Mouse (Mus musculus) heart, embryonic 13.5 days (tissue): Measurements from ENCODE around the gene Gm14214. TPM values are rescaled to one million over a fixed set of nuclear protein-coding genes. Genes with fewer than 3 reads are reported as not detected.
A peak's percentile ranks its signal among the peaks of the same experiment; 100 is the strongest.

ENCODE experiments used
- ATAC-seq: fragments of 200-750 bp; cut with Nextera tagmentation; 2 replicates; pipeline ENCODE4 v1.8.0; 2017; ENCODE audit warnings: moderate TSS enrichment; ENCODE audit not compliant: insufficient number of reproducible peaks, low FRiP score, low TSS enrichment; ENCODE audit errors: extremely low read depth
- H3K27ac ChIP-seq: fragments of 300-500 bp; sonication (generic); replicated peaks from 2 replicates; pipeline ENCODE4 v1.5.1; 2015; ENCODE audit warnings: moderate library complexity, mild to moderate bottlenecking, inconsistent platforms
- H3K27me3 ChIP-seq: fragments of 300-500 bp; sonication (generic); replicated peaks from 2 replicates; pipeline ENCODE4 v1.6.1; 2015; ENCODE audit warnings: mild to moderate bottlenecking, inconsistent platforms
- H3K36me3 ChIP-seq: fragments of 300-500 bp; sonication (generic); 2 replicates; pipeline ENCODE4 v1.6.1; 2015; ENCODE audit warnings: mild to moderate bottlenecking, inconsistent platforms
- H3K4me1 ChIP-seq: fragments of 300-500 bp; sonication (generic); 2 replicates; pipeline ENCODE4 v1.6.1; 2015; ENCODE audit warnings: inconsistent platforms
- H3K4me2 ChIP-seq: fragments of 300-500 bp; sonication (generic); 2 replicates; pipeline ENCODE4 v1.6.1; 2015; ENCODE audit warnings: inconsistent platforms, mild to moderate bottlenecking, moderate library complexity
- H3K4me3 ChIP-seq: fragments of 300-500 bp; sonication (generic); 2 replicates; pipeline ENCODE4 v1.5.1; 2015; ENCODE audit warnings: moderate library complexity, mild to moderate bottlenecking, inconsistent platforms
- H3K9ac ChIP-seq: fragments of 300-500 bp; sonication (generic); 2 replicates; pipeline ENCODE4 v1.6.1; 2015; ENCODE audit warnings: inconsistent platforms, mild to moderate bottlenecking, moderate library complexity
- H3K9me3 ChIP-seq: fragments of 300-500 bp; sonication (generic); 2 replicates; pipeline ENCODE4 v1.6.1; 2016; ENCODE audit warnings: inconsistent platforms
- WGBS: fragments of 180-500 bp; shearing (Covaris S2); methylation state at CpG from one replicate; pipeline ENCODE4 v1.1.7; 2015; ENCODE audit warnings: mixed read lengths; 5-methylcytosine and 5-hydroxymethylcytosine counted together
- polyA plus RNA-seq: library from polyadenylated mRNA; unstranded; fragments of >200 nt; fragmentation: Nextera tagmentation; extraction: Ambion mirVana; gene quantifications from 2 replicates; pipeline ENCODE4 v1.2.1, GENCODE M21; 2015

Gm14214 gene
- polyA plus RNA-seq, 1 experiment from 2014 or later: not detected

DNA sequence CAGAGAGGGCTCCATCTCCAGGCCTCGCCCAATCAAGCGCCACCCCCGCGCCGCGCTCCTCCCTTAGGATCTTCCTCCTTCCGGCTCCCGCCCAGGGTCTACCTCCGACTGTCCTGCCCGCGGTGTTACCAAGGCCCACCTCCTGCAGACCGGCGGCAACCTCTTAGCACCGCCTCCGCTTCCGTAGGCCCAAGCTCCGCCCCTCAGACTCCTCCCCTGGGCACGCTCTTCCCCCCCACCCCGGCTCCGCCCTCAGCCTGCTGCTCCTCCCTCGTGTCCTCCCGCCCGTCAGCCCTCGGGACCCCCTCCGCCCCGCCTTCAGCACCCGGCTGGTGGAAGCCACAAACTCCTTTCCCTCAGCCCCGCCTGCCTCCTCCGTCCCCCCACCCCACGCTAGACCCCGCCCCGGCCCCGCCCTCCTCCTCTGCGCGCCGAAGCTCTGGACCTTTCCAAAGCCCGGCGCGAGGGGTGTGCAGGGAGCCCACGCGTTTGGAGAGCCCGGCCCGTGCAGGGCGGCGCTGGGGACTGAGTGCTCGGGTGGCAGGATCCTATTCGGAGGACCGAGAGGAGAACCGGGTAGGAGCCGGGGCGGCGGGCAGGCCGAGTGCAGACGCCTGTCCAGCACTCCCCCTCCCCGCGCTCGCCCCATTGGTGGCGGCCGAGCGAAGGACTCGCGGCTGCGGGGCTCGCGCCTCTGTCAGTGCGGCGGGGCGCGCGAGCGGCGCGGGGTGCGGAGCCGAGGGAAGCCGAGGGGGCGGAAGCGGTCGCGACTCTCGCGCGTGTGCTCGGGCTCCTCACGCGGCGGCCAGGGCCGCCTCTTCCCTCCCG lies 21.0 kb upstream of the Gm14214 start, which contains the start of the genes Raly and a:
Raly (plus strand) TSS at position 441 of the 828 bp plus-strand sequence.
a (plus strand) TSS at position 747 of the 828 bp plus-strand sequence.
- Histone ChIP-seq H3K36me3 (no peaks in the 10 kb centered on the region; the same call in 1 of the 2 replicates), H3K4me1 (peaks cover 53% of the 10 kb centered on the region), H3K27me3 (no peaks in the 10 kb centered on the region), H3K27ac (peak within 1 kb of the TSS; percentile 99), H3K4me2 (peak within 1 kb of the TSS; percentile 95), H3K9ac (peak within 1 kb of the TSS; percentile 91), H3K4me3 (peak within 1 kb of the TSS; percentile 97), H3K9me3 (no peaks in the 10 kb centered on the region)
- under 1% methylated on average over 79 of the region's 89 CpGs for WGBS
- peak; percentile 94 for ATAC-seq

DNA sequence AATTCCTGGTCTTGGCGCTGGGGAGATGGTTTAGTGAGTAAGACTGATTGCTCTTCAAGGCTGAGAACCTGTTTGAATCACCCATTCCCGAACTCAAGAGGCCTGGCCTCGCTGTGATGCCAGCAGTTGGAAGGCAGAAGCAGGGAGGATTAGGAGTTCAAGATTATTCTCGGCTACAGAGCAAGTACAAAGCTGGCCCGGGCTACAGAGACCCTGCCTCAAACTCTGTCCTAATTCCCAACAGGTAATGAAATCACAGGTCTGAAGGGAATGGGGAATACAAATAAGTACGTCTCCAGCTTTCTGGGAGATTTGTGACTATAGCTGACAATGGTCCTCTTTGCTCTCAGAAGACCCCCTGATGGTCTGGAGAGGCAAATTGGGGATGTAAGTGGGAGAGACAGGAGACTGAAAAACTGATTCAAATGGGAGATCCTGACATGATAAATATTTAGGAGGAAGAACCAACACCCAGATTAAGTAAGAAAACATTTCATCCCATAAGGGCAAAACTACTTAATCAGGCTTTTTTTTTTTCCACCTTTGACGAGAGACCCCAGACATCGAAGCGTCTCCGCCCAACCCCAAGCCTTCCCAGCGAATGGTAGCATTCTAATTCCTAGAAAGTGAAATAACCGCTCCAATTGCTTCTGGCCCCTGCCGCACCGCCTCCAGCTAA lies 20.3 kb upstream of the Gm14214 start:
- peak overlapping the region; percentile 43 for H3K27ac ChIP-seq
- peaks cover 51% of the 10 kb centered on the region for H3K4me1 ChIP-seq
- H3K4me3 ChIP-seq: peak overlapping the region; percentile 97
- ATAC-seq: no peak
- no peaks in the 10 kb centered on the region for H3K27me3 ChIP-seq
- H3K4me2 ChIP-seq: peak overlapping the region; percentile 95
- H3K9ac ChIP-seq: peak overlapping the region; percentile 66
- no peaks in the 10 kb centered on the region; the same call in 1 of the 2 replicates for H3K36me3 ChIP-seq
- 7% methylated on average over 14 of the region's 14 CpGs for WGBS
- H3K9me3 ChIP-seq: no peaks in the 10 kb centered on the region

DNA sequence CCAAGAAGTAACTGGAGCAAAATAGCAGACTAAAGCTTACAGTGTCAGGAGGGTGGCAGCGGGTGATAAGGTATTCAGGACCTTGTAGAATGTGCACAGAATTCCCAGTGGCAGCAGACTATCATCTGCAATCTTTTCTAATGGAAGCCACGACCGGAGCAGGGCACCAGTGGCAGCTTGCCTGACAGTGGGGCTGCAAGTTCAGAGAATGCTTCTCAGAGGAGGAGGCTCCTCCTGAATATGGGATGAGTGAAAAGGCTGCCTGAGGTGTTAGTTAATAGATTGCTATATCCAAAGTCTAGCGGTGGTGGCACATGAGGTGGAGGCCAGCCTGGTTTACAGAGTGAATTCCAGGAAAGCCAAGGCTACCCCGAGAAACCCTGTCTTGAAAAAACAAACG lies 19.6 kb upstream of the Gm14214 start:
- 59% methylated on average over 6 of the region's 6 CpGs for WGBS
- no peak overlapping the region for H3K4me3 ChIP-seq
- peaks cover 43% of the 10 kb centered on the region for H3K4me1 ChIP-seq
- no peak overlapping the region for H3K27ac ChIP-seq
- H3K9me3 ChIP-seq: no peaks in the 10 kb centered on the region
- H3K36me3 ChIP-seq: no peaks in the 10 kb centered on the region; the same call in 1 of the 2 replicates
- peak overlapping the region; percentile 95 for H3K4me2 ChIP-seq
- H3K27me3 ChIP-seq: no peaks in the 10 kb centered on the region
- no peak for ATAC-seq
- H3K9ac ChIP-seq: no peak overlapping the region

DNA sequence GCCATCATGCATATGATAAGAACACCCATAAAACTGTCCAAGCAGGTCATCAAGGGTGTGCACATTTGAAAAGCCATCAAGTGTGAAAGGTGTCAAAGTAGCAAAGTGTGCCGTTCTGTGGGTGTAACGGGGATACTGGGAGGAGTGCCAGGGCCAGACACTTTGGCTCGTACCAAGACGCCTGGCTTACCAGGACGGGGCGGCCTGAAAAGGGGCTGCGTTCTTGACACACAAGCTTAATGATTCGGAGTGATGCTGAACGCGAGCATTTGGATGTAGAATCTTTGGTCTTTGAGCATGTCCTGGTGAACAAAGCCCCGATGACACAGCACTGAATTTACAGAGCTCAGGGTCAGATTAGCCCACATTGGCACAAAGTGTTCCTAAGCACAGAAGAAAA lies 16.9 kb upstream of the Gm14214 start:
- ATAC-seq: no peak
- Histone ChIP-seq H3K9me3 (no peaks in the 10 kb centered on the region), H3K4me1 (peaks cover 22% of the 10 kb centered on the region), H3K27ac (no peak overlapping the region), H3K9ac (no peak overlapping the region), H3K27me3 (no peaks in the 10 kb centered on the region), H3K4me2 (no peak overlapping the region), H3K4me3 (no peak overlapping the region), H3K36me3 (no peaks in the 10 kb centered on the region)
- 74% methylated on average over 11 of the region's 11 CpGs for WGBS

DNA sequence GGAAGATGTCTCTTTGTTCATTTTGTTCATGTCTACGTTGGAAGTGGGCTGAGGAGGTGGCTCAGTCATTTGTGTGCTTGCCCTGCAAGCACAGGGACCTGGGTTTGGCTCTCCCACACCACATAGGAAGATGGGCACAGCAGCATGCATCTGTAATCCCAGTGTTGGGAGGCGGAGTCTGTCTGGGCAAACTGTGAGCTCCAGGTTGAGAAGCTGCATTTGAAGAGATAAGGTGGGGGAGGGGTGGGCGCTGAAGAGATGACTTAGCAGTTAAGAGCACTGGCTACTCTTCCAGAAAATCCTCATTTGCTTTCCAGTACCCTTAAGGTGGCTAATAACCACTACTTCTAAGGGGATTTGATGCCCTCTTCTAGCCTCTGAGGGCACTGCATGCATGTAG lies 16.4 kb upstream of the Gm14214 start:
- 36% methylated on average over 3 of the region's 3 CpGs for WGBS
- no peak overlapping the region for H3K9ac ChIP-seq
- no peak overlapping the region for H3K4me2 ChIP-seq
- H3K4me3 ChIP-seq: no peak overlapping the region
- H3K36me3 ChIP-seq: no peaks in the 10 kb centered on the region
- no peak overlapping the region for H3K27ac ChIP-seq
- no peak for ATAC-seq
- H3K27me3 ChIP-seq: no peaks in the 10 kb centered on the region
- no peaks in the 10 kb centered on the region for H3K9me3 ChIP-seq
- H3K4me1 ChIP-seq: peaks cover 22% of the 10 kb centered on the region

DNA sequence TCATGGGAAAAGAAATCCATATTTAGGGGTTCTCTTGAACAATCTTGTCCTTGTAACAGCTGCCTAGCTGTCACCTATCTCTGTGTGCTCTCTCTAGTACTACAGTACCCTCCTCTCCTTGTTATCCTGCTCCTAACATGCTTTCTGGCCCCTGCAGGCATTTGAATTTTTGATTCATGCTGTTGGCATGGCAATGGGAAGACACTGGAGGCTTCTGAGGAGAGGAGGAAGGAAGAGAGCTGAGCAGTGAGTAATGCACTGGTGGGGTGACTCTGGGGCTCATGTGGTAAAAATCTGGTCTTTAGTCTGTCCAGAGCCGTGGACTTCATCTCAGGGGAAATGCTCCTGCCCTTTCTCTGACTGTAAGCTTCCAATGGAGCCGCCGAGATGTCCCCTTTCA lies 15.5 kb upstream of the Gm14214 start:
- no peaks in the 10 kb centered on the region for H3K9me3 ChIP-seq
- no peak overlapping the region for H3K4me3 ChIP-seq
- no peaks in the 10 kb centered on the region for H3K36me3 ChIP-seq
- WGBS: 51% methylated on average over 3 of the region's 3 CpGs
- no peak overlapping the region for H3K27ac ChIP-seq
- H3K4me2 ChIP-seq: no peak overlapping the region
- H3K4me1 ChIP-seq: peaks cover 22% of the 10 kb centered on the region
- no peaks in the 10 kb centered on the region for H3K27me3 ChIP-seq
- H3K9ac ChIP-seq: no peak overlapping the region
- no peak for ATAC-seq

DNA sequence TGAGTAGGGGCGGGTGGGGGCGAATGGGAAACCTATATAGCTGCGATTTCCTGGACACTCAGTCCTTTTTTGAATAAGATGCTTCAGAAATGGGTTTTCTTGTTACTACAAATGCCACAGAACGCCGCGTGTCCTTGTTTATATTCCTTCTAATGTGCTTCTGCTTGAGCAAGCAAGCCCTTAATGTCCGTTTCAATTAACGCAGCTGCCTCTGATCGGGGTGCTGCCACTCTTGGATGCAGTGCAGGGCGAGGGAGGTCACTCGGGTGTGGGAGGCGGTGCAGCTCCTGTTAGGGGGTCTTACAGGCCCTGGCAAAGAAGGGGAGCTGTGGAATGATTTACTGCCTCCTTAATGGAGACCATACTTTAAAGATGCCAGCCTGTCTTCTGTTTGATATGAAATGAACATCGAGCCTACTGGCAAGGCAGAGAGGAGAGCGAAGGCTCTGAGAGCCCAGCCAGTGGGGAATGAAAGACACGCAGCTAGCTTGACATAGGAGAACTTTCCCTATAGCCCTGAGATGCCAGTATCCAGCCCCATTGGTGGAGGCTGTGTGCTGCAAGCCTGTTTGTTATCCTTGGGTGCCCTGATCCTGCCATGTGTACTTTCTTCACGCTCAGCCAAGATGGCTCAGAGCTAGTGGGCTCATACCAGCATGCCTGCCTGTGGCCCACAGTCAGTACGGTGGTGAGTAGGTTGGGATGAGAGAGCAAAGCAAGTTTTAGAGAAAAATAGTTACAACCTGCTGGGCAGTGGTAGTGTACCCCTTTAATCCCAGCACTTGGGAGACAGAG lies 13.2 kb upstream of the Gm14214 start:
- Histone ChIP-seq H3K4me1 (peaks cover 15% of the 10 kb centered on the region), H3K36me3 (no peaks in the 10 kb centered on the region), H3K4me2 (no peak overlapping the region), H3K27me3 (no peaks in the 10 kb centered on the region), H3K9ac (no peak overlapping the region), H3K9me3 (no peaks in the 10 kb centered on the region), H3K4me3 (no peak overlapping the region), H3K27ac (no peak overlapping the region)
- 75% methylated on average over 17 of the region's 17 CpGs for WGBS
- ATAC-seq: no peak

DNA sequence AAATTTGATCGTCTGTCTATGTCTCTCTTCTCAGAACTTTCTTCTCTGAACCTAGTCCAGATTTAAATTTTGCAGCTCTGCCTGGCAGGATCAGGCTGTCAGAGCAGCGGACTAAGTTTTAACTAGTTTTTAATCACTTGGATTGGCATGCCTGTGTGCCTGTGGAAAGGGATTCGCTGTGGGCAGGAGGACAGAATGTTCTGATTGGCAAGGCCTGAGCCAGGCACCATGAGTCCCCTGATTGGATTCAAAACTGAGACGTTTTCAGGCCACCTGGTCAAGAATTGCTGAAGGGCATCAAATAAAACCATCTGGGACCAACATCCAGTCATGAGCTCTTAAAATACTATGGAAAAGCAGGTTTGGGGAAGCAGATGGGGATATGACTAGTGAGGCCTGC lies 12.5 kb upstream of the Gm14214 start:
- Histone ChIP-seq H3K27me3 (no peaks in the 10 kb centered on the region), H3K36me3 (no peaks in the 10 kb centered on the region), H3K9ac (no peak overlapping the region), H3K27ac (no peak overlapping the region), H3K4me1 (peaks cover 15% of the 10 kb centered on the region), H3K4me2 (no peak overlapping the region), H3K9me3 (no peaks in the 10 kb centered on the region), H3K4me3 (no peak overlapping the region)
- ATAC-seq: no peak
- WGBS: 71% methylated on average over 4 of the region's 4 CpGs

DNA sequence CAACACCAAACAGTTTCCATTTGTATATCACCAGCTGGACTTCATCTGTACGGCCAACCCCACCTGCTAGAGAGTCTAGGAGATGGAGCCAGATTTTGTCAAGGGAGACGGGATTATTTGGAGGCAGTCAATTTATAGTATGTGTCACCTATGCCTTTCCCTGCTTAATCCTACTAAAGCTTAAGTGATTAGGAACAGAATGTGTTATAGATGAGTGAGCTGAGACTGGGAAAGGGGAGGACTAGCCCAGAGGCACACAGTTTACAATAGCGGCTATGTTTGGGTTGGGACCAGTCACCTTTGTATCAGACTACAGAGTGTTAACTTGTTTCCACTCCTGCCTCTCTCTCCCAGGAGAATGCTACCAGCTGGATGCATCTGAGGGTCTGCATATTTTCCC lies 9.8 kb upstream of the Gm14214 start:
- Histone ChIP-seq H3K27ac (no peak overlapping the region), H3K4me1 (peaks cover 5% of the 10 kb centered on the region), H3K4me2 (no peak overlapping the region), H3K4me3 (no peak overlapping the region), H3K9me3 (no peaks in the 10 kb centered on the region), H3K27me3 (no peaks in the 10 kb centered on the region), H3K36me3 (no peaks in the 10 kb centered on the region), H3K9ac (no peak overlapping the region)
- no peak for ATAC-seq
- 52% methylated on average over 3 of the region's 3 CpGs for WGBS

DNA sequence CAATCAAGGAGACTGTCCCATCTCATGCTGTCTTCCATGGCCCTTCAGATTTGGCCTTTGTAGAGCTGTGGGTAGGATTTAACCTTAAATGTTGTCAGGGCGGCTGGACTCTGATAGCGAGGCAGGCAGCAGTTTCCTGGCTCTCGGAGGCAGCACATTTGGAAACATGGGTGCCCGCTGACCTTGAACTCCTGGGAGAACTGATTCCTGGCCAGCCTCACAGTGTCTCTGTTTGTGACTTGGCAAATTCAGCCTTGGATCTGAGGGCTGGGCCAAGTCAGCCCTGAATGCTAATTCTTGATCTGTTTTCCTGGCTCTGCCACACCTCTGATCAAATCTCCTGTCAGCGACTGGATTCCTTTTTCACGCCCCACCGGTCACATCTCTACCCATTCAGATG lies 6.7 kb upstream of the Gm14214 start:
- WGBS: 50% methylated on average over 7 of the region's 7 CpGs
- no peak overlapping the region for H3K9ac ChIP-seq
- no peak overlapping the region for H3K4me3 ChIP-seq
- H3K36me3 ChIP-seq: no peaks in the 10 kb centered on the region
- H3K27ac ChIP-seq: no peak overlapping the region
- H3K9me3 ChIP-seq: no peaks in the 10 kb centered on the region; the same call in 1 of the 2 replicates
- H3K4me1 ChIP-seq: peaks cover 5% of the 10 kb centered on the region
- no peak for ATAC-seq
- no peaks in the 10 kb centered on the region for H3K27me3 ChIP-seq
- no peak overlapping the region for H3K4me2 ChIP-seq

DNA sequence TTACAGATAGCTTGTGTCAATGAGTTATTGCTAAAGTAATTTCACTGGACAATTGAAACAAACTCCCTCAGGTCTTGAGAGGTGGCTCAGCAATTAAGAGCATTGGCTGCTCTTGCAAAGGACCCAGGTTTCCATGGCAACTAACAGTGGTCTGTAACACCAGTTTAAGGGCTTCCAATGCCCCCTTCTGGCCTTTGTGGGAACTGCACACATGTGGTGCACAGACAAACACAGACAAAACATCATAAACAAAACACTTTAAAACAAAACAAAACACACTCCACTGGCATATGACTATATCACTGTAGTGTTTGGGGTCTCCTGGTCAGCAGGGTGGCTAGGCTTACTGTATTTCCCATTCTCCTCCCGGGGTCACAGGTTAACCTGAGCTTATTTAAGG lies 4.2 kb upstream of the Gm14214 start:
- Histone ChIP-seq H3K4me3 (no peak overlapping the region), H3K36me3 (no peaks in the 10 kb centered on the region), H3K9me3 (no peaks in the 10 kb centered on the region; the same call in 1 of the 2 replicates), H3K27ac (no peak overlapping the region), H3K4me2 (no peak overlapping the region), H3K27me3 (no peaks in the 10 kb centered on the region), H3K4me1 (peaks cover 5% of the 10 kb centered on the region), H3K9ac (no peak overlapping the region)
- 69% methylated on average over 1 of the region's 1 CpGs for WGBS
- ATAC-seq: no peak
